Mouse (Mus musculus) E14TG2a.4 (cell line): ENCODE measurements around the gene Plekhj1.

Source experiments
- CTCF ChIP-seq: conservative IDR thresholded peaks from 2 replicates; pipeline ENCODE4 v1.5.1; 2014; ENCODE audit warnings: low read length
- NANOG ChIP-seq: IDR thresholded peaks from 2 replicates; pipeline ENCODE4 v1.6.1; 2014; ENCODE audit warnings: borderline replicate concordance, low read length, mixed read lengths
- POU5F1 ChIP-seq: IDR thresholded peaks from 2 replicates; pipeline ENCODE4 v1.6.1; 2014; ENCODE audit warnings: low read length, borderline replicate concordance

DNA sequence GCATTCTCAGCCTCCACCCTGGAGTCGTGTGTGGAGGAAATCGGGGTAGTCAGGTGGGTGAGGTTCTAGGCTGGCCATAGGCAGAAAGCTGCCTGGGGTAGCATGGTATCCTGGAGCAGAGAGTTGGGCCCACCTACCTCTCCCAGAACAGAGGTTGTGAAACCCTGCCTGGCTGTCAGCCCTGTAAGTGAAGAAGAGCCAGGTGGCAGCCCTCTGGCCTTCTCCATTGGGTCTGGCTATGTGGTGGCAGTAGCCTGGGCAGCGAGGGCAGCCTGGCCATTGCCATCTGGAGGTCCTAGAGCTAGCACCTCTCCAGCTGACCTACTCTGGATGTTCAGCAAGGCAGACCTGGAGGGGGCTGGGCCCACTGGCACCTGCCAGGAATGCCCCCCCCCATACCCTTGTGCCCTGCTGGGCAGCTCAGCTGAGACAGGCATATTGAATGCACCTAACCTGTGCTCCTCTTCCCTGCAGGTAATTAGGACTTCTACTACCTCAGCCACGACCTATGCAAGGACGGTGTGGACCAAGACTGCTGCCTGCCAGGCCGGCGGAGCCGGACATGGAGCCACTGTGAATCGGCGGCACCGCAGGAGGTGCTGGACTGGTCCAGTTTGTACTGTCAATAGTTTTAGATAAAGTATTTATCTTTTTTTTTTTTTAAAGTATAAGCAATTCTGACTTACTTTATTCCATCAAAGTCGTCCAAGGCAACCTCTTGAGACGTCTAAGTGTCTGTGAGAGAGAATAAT is 5.2 kb downstream of the Plekhj1 start:
- no peak for TF ChIP-seq CTCF
- TF ChIP-seq NANOG: no peak
- TF ChIP-seq POU5F1: no peak
